ENCODE assay signal across 24 mouse cellular contexts in the genomic region with DNA sequence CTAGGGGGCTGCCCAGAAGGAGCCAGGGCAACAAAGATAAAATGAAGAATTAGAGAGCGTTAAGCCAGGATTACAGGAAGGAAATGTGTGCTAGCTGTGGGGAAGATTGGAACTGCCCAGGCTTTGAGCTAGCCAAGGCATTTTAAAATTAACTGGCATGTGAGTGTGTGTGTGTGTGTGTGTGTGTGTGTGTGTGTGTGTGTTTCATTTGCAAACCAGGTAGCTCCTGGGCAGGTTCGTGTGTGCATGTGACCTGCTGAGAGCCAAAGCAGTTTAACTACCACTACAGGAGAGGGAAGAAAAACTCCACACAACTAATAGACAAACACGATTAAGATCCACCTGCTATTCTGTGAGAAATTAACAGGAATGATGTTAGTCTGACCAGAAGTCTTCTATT.
"Had no signal": no experiment of that assay in that cellular context is flagged by ENCODE, and none has a peak within 500 bp of the region (broad histone marks: within the 10 kb centered on the region; RNA-seq: fewer than 3 reads in every experiment).

No protein-coding gene starts in this region.

- ATAC-seq: forebrain, postnatal 0 days; hindbrain, postnatal 0 days; intestine, embryonic 16.5 days; liver, postnatal 0 days had no signal

- H3K27me3 ChIP-seq: heart, embryonic 13.5 days; heart, embryonic 15.5 days; hindbrain, embryonic 13.5 days; hindbrain, embryonic 15.5 days; limb, embryonic 12.5 days; liver, embryonic 13.5 days; liver, embryonic 15.5 days had no signal

- DNase-seq: forebrain, postnatal 0 days; gastrocnemius, postnatal 14 days; gastrocnemius, postnatal 36 days; heart, adult 11 months; heart, adult 2 months; heart, postnatal 14 days; heart, postnatal 36 days; liver; liver, embryonic 13.5 days; liver, postnatal 0 days had no signal

- H3K4me3 ChIP-seq: heart, adult 2 months; heart, embryonic 13.5 days; heart, embryonic 15.5 days; hindbrain, embryonic 13.5 days; hindbrain, embryonic 15.5 days; layer of hippocampus, adult 2 months; left cerebral cortex, adult 2 months; limb, embryonic 10.5 days; limb, embryonic 12.5 days; liver, embryonic 13.5 days; liver, embryonic 15.5 days had no signal

- H3K4me2 ChIP-seq: heart, embryonic 11.5 days; heart, embryonic 13.5 days; heart, embryonic 15.5 days; hindbrain, embryonic 13.5 days; hindbrain, embryonic 15.5 days; limb, embryonic 12.5 days; liver, embryonic 11.5 days; liver, embryonic 13.5 days; liver, embryonic 15.5 days had no signal

- H3K27ac ChIP-seq: heart, adult 2 months; heart, embryonic 13.5 days; heart, embryonic 15.5 days; hindbrain, embryonic 13.5 days; hindbrain, embryonic 15.5 days; hindbrain, postnatal 0 days; kidney, postnatal 0 days; layer of hippocampus, adult 2 months; left cerebral cortex, adult 2 months; limb, embryonic 10.5 days; limb, embryonic 12.5 days; liver, embryonic 13.5 days; liver, embryonic 15.5 days had no signal

- H3K4me1 ChIP-seq: heart, embryonic 13.5 days; heart, embryonic 15.5 days; hindbrain, embryonic 13.5 days; hindbrain, embryonic 15.5 days; limb, embryonic 10.5 days; limb, embryonic 12.5 days had no signal

- H3K9ac ChIP-seq: forebrain, postnatal 0 days; heart, embryonic 13.5 days; heart, embryonic 15.5 days; hindbrain, embryonic 13.5 days; hindbrain, embryonic 15.5 days; limb, embryonic 12.5 days; liver, embryonic 13.5 days; liver, embryonic 15.5 days; liver, postnatal 0 days had no signal

- H3K9me3 ChIP-seq: heart, embryonic 13.5 days; heart, embryonic 15.5 days; hindbrain, embryonic 13.5 days; hindbrain, embryonic 15.5 days; limb, embryonic 10.5 days; limb, embryonic 12.5 days; liver, embryonic 13.5 days; liver, embryonic 15.5 days had no signal
